Mouse (Mus musculus) megakaryocyte-erythroid progenitor cell, adult 5-6 weeks (primary cell): ENCODE results near the gene Inmt. TPM values are rescaled to one million over a fixed set of nuclear protein-coding genes. Genes with fewer than 3 reads are reported as not detected.

ENCODE experiments used
- total RNA-seq, 2 experiments: library from RNA; stranded (forward) in 1 of 2; stranded (reverse) in 1 of 2; fragments of 200-1000, 215-1000 nt in 1 of 2; fragments of >200 nt in 1 of 2; fragmentation: Nextera tagmentation in 1 of 2; gene quantifications; 2 replicates each; pipeline ENCODE4 v1.2.3; 2014 to 2017

Gene Inmt
- total RNA-seq, 2 experiments from 2014 or later, result not detected

Other genes with a start within 250 kb of the Inmt start
- gene Nod1, start 202.4 kb downstream of the Inmt start, total RNA-seq (2014; fragmentation: Nextera tagmentation), result 1.3 and 2.2 TPM in 2 replicates
- 0.50 and 0.80 TPM in 2 replicates for gene Nod1, start 202.4 kb downstream of the Inmt start, total RNA-seq (2017)
- gene Ggct, start 182.1 kb downstream of the Inmt start, total RNA-seq (2014; fragmentation: Nextera tagmentation), result 17.0 and 21.6 TPM in 2 replicates
- gene Ggct, start 182.1 kb downstream of the Inmt start, total RNA-seq (2017), result 34.8 and 57.3 TPM in 2 replicates
- 115 and 121 TPM in 2 replicates for gene Gars, start 137.0 kb downstream of the Inmt start, total RNA-seq (2014; fragmentation: Nextera tagmentation)
- gene Gars, start 137.0 kb downstream of the Inmt start, total RNA-seq (2017), result 175 and 179 TPM in 2 replicates
- gene Crhr2, start 42.0 kb downstream of the Inmt start, total RNA-seq (2014; fragmentation: Nextera tagmentation), result not detected in 2 replicates
- not detected in 2 replicates for gene Crhr2, start 42.0 kb downstream of the Inmt start, total RNA-seq (2017)
- gene Mindy4, start 28.3 kb upstream of the Inmt start, total RNA-seq (2014; fragmentation: Nextera tagmentation), result 2.1 and 5.5 TPM in 2 replicates
- 4.9 and 10.6 TPM in 2 replicates for gene Mindy4, start 28.3 kb upstream of the Inmt start, total RNA-seq (2017)
- gene Aqp1, start 161.4 kb upstream of the Inmt start, total RNA-seq (2014; fragmentation: Nextera tagmentation), result 441 and 451 TPM in 2 replicates
- 409 and 437 TPM in 2 replicates for gene Aqp1, start 161.4 kb upstream of the Inmt start, total RNA-seq (2017)
- not detected in 2 replicates for gene Ghrhr, start 201.3 kb upstream of the Inmt start, total RNA-seq (2014; fragmentation: Nextera tagmentation)
- gene Ghrhr, start 201.3 kb upstream of the Inmt start, total RNA-seq (2017), result not detected in 2 replicates